Mouse (Mus musculus) midbrain, embryonic 10.5 days (tissue): Measurements from ENCODE around the gene Filip1l. TPM values are rescaled to one million over a fixed set of nuclear protein-coding genes. Genes with fewer than 3 reads are reported as not detected.

ENCODE experiments used
- DNase-seq: peaks from one replicate; pipeline ENCODE4 v3.0.0-alpha.2; 2017; ENCODE audit warnings: low spot score
- H3K27ac ChIP-seq: fragments of 300-500 bp; sonication (generic); replicated peaks from 2 replicates; pipeline ENCODE4 v1.5.1; 2016; ENCODE audit warnings: mild to moderate bottlenecking
- H3K27me3 ChIP-seq: fragments of 300-500 bp; sonication (generic); 2 replicates; pipeline ENCODE4 v1.6.1; 2016; ENCODE audit warnings: low read depth, mild to moderate bottlenecking; ENCODE audit not compliant: poor library complexity, severe bottlenecking
- H3K36me3 ChIP-seq: fragments of 300-500 bp; sonication (generic); 2 replicates; pipeline ENCODE4 v1.6.1; 2016; ENCODE audit warnings: mild to moderate bottlenecking, moderate library complexity
- H3K4me1 ChIP-seq: fragments of 300-500 bp; sonication (generic); 2 replicates; pipeline ENCODE4 v1.6.1; 2016
- H3K4me3 ChIP-seq: fragments of 300-500 bp; sonication (generic); 2 replicates; pipeline ENCODE4 v1.5.1; 2016; ENCODE audit warnings: mild to moderate bottlenecking, moderate library complexity
- H3K9me3 ChIP-seq: fragments of 300-500 bp; sonication (generic); replicated peaks from 2 replicates; pipeline ENCODE4 v1.6.1; 2016; ENCODE audit warnings: mild to moderate bottlenecking
- WGBS: fragments of 180-500 bp; shearing (Covaris S2); methylation state at CpG from one replicate; pipeline ENCODE4 v1.1.7; 2016; 5-methylcytosine and 5-hydroxymethylcytosine counted together
- polyA plus RNA-seq: library from polyadenylated mRNA; unstranded; fragments of >200 nt; fragmentation: Nextera tagmentation; extraction: Ambion mirVana; gene quantifications from 2 replicates; pipeline ENCODE4 v1.2.1, GENCODE M21; 2016

Filip1l gene
- polyA plus RNA-seq, 1 experiment from 2014 or later: 6.7 TPM

DNA sequence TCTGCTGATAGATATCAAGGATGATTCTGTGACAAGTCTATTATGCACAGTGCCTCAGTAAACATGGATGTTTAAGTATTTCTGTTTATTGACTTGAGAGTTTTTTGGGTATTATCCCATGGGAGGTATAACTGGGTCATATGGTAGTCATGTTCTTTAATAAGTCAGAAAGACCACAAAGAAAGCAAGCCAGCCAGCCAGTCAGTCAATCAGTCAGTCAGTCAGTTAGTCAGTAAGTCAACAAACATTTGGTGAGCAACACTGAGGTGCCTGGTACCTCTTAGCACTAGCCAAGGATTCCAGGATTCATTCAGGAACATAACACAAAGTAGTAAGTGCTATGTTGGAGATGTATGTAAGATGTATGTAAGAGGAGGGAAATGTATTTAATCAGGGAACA lies 135.8 kb downstream of the Filip1l start:
- H3K27me3 ChIP-seq: no peaks in the 10 kb centered on the region
- DNase-seq: no peak
- no peaks in the 10 kb centered on the region for H3K9me3 ChIP-seq
- no peak overlapping the region for H3K4me3 ChIP-seq
- no peak overlapping the region for H3K27ac ChIP-seq
- H3K4me1 ChIP-seq: no peaks in the 10 kb centered on the region
- H3K36me3 ChIP-seq: no peaks in the 10 kb centered on the region

DNA sequence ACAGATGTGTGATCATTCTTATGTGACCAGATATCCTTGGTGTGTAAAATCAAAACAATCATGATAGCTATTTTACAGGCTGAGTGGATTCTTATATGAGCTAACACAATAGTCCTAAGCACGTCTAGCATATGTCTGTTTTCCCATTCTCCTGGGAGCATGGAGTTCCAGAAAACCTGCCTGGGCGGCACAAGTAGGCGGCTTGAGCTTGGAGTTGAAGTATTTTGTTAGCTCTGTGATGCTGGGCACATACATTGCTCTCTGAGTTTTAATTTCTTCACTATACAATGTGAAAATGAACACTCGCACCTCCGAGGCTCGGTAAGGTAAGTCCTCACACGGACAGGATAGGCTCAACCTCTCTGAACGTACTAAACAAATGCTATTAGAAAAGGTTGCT lies 137.8 kb downstream of the Filip1l start:
- no peak for DNase-seq
- H3K4me1 ChIP-seq: no peaks in the 10 kb centered on the region
- WGBS: 90% methylated on average over 8 of the region's 8 CpGs
- no peaks in the 10 kb centered on the region for H3K9me3 ChIP-seq
- no peaks in the 10 kb centered on the region for H3K27me3 ChIP-seq
- no peak overlapping the region for H3K27ac ChIP-seq
- no peak overlapping the region for H3K4me3 ChIP-seq
- H3K36me3 ChIP-seq: no peaks in the 10 kb centered on the region

DNA sequence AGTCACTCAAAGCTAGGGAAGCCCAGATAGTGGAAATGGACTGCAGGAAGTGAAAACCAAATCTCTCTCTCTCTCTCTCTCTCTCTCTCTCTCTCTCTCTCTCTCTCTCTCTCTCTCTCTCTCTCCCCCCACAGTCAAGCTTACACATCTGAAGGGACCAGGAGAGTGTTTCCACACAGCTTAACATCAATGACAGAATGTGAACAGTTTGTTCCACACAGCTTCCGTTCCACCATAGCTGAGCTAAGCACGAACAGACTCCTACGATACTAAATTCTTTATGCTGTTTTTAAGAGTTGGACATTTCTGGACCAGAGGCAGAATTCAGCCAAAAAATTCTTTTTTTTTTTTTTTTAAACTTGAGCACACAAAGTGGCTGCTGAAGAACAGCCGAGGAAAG lies 139.0 kb downstream of the Filip1l start:
- DNase-seq: no peak
- Histone ChIP-seq H3K4me3 (no peak overlapping the region), H3K27me3 (no peaks in the 10 kb centered on the region), H3K4me1 (peaks cover 6% of the 10 kb centered on the region), H3K9me3 (no peaks in the 10 kb centered on the region), H3K27ac (no peak overlapping the region), H3K36me3 (no peaks in the 10 kb centered on the region)
- 97% methylated on average over 4 of the region's 4 CpGs for WGBS

DNA sequence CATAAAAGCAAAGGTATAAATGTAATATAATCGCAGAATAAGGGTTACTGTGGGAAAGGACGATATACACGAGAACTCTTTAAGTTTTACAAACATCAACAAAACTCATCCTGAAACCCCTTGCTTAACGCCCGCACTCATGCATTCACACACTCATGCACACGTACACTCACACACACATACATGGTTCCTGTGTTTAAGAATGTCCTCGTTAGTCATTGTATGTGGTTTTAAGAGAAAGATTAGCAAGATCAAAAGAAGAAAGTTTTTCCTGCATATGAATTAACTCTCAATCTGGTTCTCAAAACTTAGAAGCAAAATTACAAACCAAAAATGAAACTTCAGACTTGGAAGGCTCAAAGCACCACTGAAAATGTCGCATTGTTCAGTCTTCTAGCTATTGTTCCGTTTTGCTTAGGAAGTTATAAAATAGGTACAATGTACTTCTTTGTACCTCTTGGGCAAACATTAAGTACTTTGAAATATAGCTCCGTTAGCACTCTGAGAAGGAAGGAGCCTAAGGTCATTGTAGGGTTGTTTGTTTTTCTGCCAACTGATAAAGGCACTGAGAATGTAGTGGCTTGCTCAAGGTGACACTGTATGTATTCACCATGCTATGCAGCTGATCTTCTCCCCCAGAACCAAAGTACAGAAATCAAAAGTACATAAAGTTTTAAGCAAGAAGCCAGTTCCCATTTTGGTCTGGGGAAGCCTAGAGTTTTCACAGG lies 142.7 kb downstream of the Filip1l start:
- WGBS: 90% methylated on average over 10 of the region's 10 CpGs
- no peak overlapping the region for H3K4me3 ChIP-seq
- no peaks in the 10 kb centered on the region for H3K36me3 ChIP-seq
- no peak for DNase-seq
- no peaks in the 10 kb centered on the region for H3K9me3 ChIP-seq
- H3K27me3 ChIP-seq: no peaks in the 10 kb centered on the region
- peaks cover 9% of the 10 kb centered on the region for H3K4me1 ChIP-seq
- H3K27ac ChIP-seq: no peak overlapping the region

DNA sequence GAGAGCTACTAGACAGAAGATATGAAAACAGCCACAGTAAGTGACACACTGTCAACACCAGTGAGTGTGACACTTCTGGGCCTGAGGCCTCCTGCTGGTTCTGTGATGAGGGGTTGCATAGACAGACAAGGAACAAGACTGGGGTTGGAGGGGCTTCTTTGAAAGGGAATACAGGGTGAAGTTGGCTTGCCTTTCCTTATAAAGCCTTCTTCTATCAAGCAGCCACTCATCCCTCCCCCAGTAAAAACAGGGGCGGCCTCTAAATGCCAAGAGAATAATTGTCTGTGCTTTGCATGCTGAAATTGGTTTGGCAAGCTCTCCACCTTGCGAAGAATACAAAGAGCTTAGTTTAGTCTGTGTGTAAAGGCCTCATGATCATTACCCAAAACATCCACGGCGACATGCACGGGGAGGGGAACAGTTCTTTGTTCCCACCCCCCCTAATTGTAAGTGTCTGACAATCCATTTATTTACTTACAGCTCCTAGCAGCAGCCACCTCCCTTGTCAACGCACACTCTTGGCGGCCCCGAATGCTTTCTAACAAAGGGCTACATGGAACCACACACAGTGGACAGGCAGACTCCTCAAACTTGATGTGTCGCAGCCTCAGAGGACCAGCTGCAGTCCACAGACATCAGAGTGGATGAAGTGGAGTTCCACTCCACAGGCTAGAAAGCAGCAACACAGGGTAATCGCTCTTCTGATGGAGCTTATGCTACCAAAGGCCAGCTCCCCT lies 143.7 kb downstream of the Filip1l start:
- 75% methylated on average over 10 of the region's 10 CpGs for WGBS
- DNase-seq: no peak

DNA sequence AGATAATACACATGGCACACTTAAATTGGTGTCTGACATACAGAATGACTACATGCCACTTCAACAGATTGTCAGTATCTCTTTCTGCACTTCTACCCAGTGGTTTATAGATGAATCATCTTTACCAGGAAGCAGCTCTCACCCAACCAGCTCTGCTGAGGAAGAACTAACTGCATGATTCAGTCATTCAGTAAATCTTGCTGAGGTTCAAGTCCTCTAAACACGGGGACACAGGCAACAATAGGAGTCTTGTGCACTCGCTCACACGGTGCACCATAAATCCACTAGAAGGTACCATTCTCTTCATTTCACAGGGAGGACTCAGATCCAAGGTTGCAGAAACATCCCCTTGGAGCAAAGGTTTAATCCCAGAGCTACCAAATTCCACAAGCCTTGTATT lies 148.0 kb downstream of the Filip1l start:
- no peaks in the 10 kb centered on the region for H3K27me3 ChIP-seq
- no peak for DNase-seq
- peaks cover 15% of the 10 kb centered on the region for H3K4me1 ChIP-seq
- no peak overlapping the region for H3K4me3 ChIP-seq
- no peak overlapping the region for H3K27ac ChIP-seq
- H3K36me3 ChIP-seq: no peaks in the 10 kb centered on the region
- 77% methylated on average over 3 of the region's 3 CpGs for WGBS
- no peaks in the 10 kb centered on the region for H3K9me3 ChIP-seq

More for the DNA sequence above, 143.7 kb downstream of the Filip1l start:
- H3K9me3 ChIP-seq: no peaks in the 10 kb centered on the region
- no peaks in the 10 kb centered on the region for H3K27me3 ChIP-seq
- no peaks in the 10 kb centered on the region for H3K36me3 ChIP-seq
- H3K4me3 ChIP-seq: no peak overlapping the region
- 0 out of 2 replicates have a peak overlapping the region, but pooled peaks have one; percentile 42 for H3K27ac ChIP-seq
- H3K4me1 ChIP-seq: peaks cover 9% of the 10 kb centered on the region

DNA sequence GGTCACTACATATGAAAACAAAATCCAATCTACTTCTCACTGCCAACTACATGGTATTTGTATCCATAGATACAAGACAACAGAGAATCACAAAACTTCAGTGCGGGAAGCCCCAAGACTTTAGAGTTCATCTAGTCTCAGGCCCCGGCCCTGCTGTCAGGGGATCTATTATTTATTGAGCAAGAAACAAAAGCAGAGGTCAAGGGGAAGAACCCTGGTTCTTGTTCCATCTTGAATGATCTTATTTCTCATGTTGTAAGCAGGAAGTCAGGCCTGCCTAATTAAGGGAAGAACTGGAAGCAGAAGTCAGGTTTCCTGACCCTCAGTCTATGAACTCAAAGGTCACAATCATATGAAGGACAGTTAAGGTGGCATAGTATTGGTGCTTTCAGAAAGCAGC lies 149.3 kb downstream of the Filip1l start:
- no peaks in the 10 kb centered on the region for H3K9me3 ChIP-seq
- H3K27ac ChIP-seq: no peak overlapping the region
- 22% methylated on average over 2 of the region's 2 CpGs for WGBS
- no peak overlapping the region for H3K4me3 ChIP-seq
- no peaks in the 10 kb centered on the region for H3K36me3 ChIP-seq
- DNase-seq: no peak
- no peaks in the 10 kb centered on the region for H3K27me3 ChIP-seq
- peaks cover 6% of the 10 kb centered on the region for H3K4me1 ChIP-seq

DNA sequence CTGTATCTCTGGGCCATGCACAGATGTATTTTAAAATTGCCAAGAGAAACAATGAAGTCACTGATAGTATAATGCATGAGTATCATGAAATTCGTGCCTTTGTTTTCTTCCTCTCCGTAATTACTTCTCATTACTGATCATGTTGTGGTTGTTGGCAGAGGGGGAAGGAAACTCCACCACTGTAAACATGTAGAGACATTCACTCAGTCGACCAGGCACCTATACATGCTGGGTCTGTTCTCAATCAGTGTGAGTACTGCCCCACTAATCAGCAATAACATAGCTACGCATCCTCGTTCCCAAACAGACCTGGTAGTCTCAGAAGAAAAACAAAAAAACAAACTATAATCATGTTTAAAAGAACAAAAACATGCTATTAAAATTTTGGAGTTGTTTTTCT lies 149.9 kb downstream of the Filip1l start:
- Histone ChIP-seq H3K27me3 (no peaks in the 10 kb centered on the region), H3K9me3 (no peaks in the 10 kb centered on the region), H3K4me3 (no peak overlapping the region), H3K27ac (no peak overlapping the region), H3K36me3 (no peaks in the 10 kb centered on the region), H3K4me1 (peaks cover 6% of the 10 kb centered on the region)
- WGBS: 81% methylated on average over 5 of the region's 5 CpGs
- no peak for DNase-seq

DNA sequence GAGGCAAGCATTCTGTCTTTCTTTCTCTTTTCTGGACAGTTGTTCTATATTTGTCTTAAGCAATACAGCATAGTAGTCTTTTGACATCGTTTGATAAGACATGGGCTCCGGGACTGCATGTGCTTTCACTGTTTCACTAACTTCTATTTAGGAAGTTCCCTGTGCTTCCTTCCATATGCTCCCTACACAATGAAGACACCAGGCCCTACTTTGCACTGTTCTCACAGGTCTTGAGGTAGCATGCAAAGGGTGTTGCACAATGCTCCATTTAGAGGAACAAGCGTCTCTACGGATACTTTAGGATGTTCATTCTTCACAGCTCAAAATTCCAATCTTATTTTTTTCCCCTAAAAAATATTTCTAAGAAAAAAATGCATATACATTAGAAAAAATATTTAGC lies 151.8 kb downstream of the Filip1l start:
- Histone ChIP-seq H3K27me3 (no peaks in the 10 kb centered on the region), H3K27ac (no peak overlapping the region), H3K4me1 (peaks cover 6% of the 10 kb centered on the region), H3K9me3 (no peaks in the 10 kb centered on the region), H3K4me3 (no peak overlapping the region), H3K36me3 (no peaks in the 10 kb centered on the region)
- WGBS: 93% methylated on average over 4 of the region's 4 CpGs
- no peak for DNase-seq

DNA sequence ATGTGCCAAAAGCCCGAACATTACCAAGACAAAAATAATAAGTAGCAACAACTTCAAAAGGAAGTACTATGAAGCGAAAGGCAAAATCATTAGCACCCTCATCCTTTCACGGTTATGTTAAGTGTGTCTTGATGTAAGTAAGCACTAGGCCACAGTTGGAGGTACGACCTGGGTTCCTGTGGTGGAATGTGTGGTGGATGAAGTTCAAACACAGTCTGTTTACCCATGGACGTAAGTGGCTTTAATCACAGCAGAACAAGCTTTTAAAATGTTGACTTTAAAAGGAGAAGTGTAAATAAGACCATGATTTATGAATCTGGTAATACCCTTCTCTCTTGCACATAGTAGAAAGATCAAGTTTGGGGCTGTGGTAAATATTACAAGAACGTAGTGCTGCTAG lies 153.2 kb downstream of the Filip1l start:
- H3K4me1 ChIP-seq: peaks cover 6% of the 10 kb centered on the region
- H3K4me3 ChIP-seq: no peak overlapping the region
- no peak for DNase-seq
- H3K36me3 ChIP-seq: no peaks in the 10 kb centered on the region
- H3K9me3 ChIP-seq: no peaks in the 10 kb centered on the region
- no peak overlapping the region for H3K27ac ChIP-seq
- 85% methylated on average over 6 of the region's 6 CpGs for WGBS
- H3K27me3 ChIP-seq: no peaks in the 10 kb centered on the region

DNA sequence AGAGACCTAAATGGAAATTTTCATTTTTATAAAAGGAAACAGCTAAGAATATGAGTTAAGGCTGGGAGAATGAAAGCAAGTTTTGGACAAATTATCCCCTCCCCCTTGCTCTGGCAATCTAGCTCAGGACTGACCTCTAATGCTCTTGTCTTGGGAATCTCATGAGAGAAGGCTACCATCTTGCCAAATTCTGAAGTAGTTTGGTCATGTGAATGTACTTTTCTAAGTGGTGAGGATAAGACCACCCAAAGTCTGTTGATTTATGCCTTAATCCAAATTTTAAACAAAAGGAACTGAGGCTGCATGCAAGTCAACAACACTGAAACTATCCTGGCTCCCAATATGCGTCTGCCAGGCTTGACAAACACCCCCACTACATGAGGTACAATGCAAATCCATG lies 155.5 kb downstream of the Filip1l start:
- Histone ChIP-seq H3K27ac (no peak overlapping the region), H3K4me3 (no peak overlapping the region), H3K9me3 (no peaks in the 10 kb centered on the region), H3K4me1 (no peaks in the 10 kb centered on the region), H3K36me3 (no peaks in the 10 kb centered on the region), H3K27me3 (no peaks in the 10 kb centered on the region)
- 84% methylated on average over 1 of the region's 1 CpGs for WGBS
- DNase-seq: no peak

DNA sequence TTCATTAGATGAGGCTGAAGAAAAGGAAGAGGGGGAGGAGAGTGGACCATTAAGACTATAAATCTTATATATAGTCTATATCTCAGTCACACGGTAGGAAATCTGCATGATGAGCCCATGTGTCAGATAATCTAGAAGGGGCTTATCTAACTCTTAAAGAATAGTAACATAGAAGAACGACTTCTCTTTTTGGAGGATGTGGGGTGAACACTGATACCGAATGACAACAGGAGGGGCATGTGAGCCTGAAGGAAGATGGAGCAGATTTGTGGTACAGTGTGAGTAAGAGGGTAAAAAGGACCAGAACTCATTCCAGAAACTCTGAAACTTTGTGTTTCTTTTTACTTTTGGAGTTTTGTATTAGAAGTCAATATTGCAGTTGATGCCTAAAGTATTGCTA lies 156.2 kb downstream of the Filip1l start:
- H3K9me3 ChIP-seq: no peaks in the 10 kb centered on the region
- no peaks in the 10 kb centered on the region for H3K27me3 ChIP-seq
- 96% methylated on average over 3 of the region's 3 CpGs for WGBS
- H3K36me3 ChIP-seq: no peaks in the 10 kb centered on the region
- DNase-seq: no peak
- no peak overlapping the region for H3K27ac ChIP-seq
- no peaks in the 10 kb centered on the region for H3K4me1 ChIP-seq
- no peak overlapping the region for H3K4me3 ChIP-seq

DNA sequence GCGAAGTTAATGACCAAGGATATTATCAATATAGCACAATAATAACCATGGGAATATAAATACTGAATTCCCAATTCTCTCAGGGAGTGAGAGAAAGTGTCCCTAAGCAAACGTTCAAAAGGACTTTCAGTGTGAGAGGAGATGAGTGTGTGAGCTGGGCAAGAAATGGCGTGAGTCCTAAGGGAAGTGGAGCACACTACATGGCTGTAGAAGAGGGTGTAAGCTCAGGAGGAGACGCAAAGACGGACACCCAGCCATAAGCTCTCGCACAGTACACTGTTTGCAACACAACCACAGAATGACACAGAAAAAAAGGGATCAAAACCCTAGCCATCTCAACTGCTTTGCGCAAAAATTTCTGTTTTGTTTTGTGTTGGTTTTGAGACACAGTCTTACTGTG lies 160.7 kb downstream of the Filip1l start:
- H3K4me3 ChIP-seq: no peak overlapping the region
- H3K27ac ChIP-seq: no peak overlapping the region
- DNase-seq: no peak
- 89% methylated on average over 7 of the region's 7 CpGs for WGBS
- no peaks in the 10 kb centered on the region for H3K9me3 ChIP-seq
- no peaks in the 10 kb centered on the region for H3K27me3 ChIP-seq
- H3K36me3 ChIP-seq: no peaks in the 10 kb centered on the region
- H3K4me1 ChIP-seq: 0 out of 2 replicates have a peak, but pooled peaks cover 3% of the 10 kb centered on the region
